Mouse (Mus musculus): ENCODE measurements at regions not wholly inside any gene's neighbourhood (a gene's known extent, or its start where the extent isn't known, plus 50 kb on each side); places are given as distances from the start of the nearest gene placed in this dataset.

GRCm38 (mm10) chr11:40536236-40536765 is 158.7 kb downstream of the Mat2b start:
- no peak for TF ChIP-seq POLR2A (IDR thresholded peaks at IDR 0.05; ENCODE audit: insufficient read depth, low read depth, low read length)
- no peak for TF ChIP-seq CTCF (IDR thresholded peaks at IDR 0.05)
